Mouse (Mus musculus): Measurements from ENCODE around the gene Ism2.
"Not testable (repeated sequence)": the region's sequence is repeated elsewhere in the genome, so short reads cannot be mapped to it uniquely, and the experiment has no call there.

The Ism2 gene

GRCm38 (mm10) chr12:87284726-87285125 is 14.8 kb downstream of the Ism2 start:
- DNase-seq = no peak

DNA sequence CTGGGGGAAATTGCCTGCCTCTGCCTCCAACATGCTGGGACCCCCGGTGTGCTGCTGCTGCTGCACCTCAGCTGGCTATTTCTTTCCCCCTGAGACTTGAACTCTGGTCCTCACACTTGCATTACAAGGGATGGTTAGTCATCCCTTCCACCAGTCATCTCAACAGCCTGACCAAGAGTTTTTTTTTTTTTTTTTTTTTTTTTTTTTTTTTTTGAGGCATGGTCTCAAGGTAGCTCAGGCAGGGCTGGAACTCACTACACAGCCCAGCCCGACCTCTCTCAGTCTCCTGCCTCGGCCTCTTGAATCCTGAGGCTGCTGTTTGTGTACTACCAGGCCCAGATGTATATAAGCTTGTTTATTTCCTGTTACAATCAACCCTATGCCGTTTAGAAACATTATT is 15.2 kb downstream of the Ism2 start:
- no peak for DNase-seq

- DNase-seq = no peak
These were observed 15.8 kb downstream of the Ism2 start for GRCm38 (mm10) chr12:87283706-87284105.

DNA sequence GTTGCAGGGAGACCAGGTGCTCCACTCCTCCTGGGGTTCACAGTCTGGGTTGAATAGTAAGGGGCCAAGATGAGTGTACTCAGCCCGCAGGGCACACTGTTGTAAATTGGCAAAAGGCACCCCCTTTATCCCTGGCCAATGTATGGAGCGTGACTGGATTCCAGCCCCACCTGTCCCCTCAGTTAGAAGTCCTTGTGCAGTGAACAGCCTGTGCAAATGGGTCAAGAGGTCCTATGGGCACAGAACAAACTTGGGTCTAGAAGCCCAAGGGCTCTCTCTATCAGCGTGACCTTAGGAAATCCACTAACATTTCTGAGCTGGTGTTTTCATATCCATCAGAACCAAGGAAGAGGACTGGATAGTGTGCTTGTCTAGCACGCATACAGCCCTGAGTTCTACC is 16.8 kb downstream of the Ism2 start:
- no peak for DNase-seq

GRCm38 (mm10) chr12:87281766-87282165 is 17.7 kb downstream of the Ism2 start:
- DNase-seq = no peak

- DNase-seq = peak; percentile 21 to 44
These were observed 19.6 kb downstream of the Ism2 start for GRCm38 (mm10) chr12:87279879-87280278.

DNA sequence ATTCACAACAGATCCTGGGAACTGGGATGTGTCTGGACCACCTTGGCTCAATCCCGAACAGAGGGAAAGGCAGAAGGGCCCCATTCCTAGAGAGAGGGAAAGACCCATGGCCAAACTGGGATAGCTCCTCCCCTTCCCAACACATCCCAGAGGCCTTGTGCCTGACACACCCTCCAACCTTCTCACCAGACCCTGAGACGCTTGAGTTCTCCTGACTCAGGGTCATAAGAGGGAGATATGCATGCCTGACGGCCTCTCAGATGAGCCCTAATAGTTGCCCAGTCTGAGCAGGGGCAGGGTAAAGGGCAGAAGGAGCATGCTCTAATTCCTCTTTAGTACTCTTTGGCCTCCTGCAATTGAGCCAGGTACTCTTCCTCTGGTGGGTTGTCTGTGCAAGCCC is 20.2 kb downstream of the Ism2 start:
- DNase-seq = no peak

GRCm38 (mm10) chr12:87278118-87278730 is 21.3 kb downstream of the Ism2 start:
- peak; percentile 32 to 44 for DNase-seq

- DNase-seq = not testable (repeated sequence)
These were observed 22.3 kb downstream of the Ism2 start for GRCm38 (mm10) chr12:87277251-87277650.

GRCm38 (mm10) chr12:87274853-87275831 is 24.4 kb downstream of the Ism2 start:
- DNase-seq = no peak

DNA sequence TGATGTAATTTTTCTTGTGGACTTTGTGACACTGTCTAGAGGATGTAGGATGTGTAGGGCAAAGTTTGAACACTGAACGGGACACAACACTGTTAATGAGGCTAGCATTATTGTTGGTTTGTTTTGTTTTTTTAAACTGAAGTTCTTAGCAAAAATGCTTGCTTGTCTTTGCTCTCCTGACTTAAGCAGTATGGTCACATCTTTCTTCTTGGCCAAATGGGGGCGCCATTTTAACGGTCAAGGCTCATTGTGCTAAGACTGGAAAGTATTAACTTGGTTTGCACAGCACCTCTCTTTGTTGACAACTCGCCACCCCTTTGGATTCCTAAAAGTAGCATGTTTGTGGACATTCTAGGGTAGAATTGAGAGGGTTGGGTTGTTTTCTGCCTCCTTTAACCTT is 31.8 kb downstream of the Ism2 start:
- DNase-seq = peak; percentile 38 to 61

DNA sequence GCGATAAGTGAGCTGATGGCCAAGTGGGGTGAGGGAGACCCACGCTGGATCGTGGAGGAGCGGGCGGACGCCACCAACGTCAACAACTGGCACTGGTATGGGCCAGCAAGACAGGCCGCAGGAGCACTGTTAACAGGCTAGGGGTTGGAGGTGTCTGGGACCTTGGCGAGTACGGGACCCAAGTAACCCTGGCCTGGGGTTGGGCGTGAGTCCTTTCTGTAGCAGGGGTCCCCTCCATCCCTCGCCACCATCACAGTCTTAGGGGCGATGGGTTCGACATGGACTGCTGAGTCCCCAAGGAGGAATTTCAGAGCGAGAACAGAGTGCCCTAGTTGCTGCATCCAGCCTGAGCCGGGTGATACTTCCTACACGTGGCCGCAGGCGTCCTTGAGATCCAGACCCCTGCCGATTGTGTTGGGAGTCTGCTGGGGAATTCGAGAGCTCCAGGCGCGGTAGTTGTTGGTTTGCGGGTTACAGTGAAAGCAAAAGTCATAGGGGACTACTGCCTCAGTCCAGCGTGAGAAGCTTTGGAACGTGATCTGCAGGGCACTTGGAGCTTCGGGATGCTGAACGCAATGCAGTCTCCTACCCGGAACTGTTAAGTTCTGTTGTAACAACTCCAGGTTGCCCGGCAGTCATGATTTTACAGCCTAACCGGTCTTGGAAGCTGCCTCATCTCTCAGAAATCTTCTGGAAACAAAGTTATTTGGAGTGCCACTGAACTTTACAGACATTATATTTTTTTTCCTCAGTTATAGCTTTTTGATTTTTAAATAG is 32.5 kb downstream of the Ism2 start:
- peak; percentile 52 to 65 for DNase-seq

GRCm38 (mm10) chr12:87266108-87266826 is 33.2 kb downstream of the Ism2 start, which contains the start of the genes Vipas39 and Ahsa1:
Gene Vipas39, minus strand, starts transcription at chr12:87266256.
Gene Ahsa1, plus strand, starts transcription at chr12:87266479.
- DNase-seq = peak; percentile 82 to 92

DNA sequence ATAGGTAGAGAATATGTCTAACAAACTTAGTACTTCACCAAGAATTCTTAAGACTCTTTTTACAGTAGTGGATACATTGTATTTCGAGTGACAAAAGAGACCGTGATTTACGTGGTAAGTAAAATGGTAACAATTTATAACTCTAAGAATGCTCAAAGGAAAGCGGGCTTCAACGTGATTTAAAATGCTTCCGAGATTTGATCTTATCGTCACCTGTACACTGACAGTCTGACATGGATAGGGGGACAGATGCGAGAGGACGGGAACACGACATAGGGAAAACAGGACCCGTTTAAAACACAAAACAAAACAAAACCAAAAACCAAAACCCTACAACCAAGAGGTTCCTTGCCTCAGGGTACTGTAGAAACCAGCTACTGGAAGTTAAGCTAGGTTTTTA is 34.1 kb downstream of the Ism2 start:
- DNase-seq = no peak

DNA sequence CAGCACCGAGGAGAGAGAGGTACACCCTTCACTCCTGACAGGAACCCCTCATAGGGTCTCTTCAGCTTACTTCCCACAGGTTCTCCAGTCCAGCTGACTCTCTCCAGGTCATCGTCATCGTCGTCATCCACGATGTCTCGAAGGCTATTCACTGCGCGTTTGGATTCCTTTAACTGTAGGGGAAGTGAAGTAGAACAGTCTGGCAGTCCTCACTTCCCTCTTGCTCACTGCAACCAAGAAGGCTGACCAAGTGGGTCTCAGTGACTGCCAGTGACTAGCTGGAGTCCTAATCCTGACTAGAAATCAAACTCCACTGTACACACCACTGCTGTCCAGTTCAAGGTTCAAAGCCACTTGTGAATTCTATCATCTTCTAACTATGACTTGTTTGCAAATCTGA is 38.9 kb downstream of the Ism2 start:
- DNase-seq = no peak

GRCm38 (mm10) chr12:87256629-87257028 is 42.9 kb downstream of the Ism2 start:
- no peak for DNase-seq

- DNase-seq = no peak
These were observed 45.6 kb downstream of the Ism2 start for GRCm38 (mm10) chr12:87253878-87254277.

GRCm38 (mm10) chr12:87250161-87250560 is 49.3 kb downstream of the Ism2 start:
- DNase-seq = no peak

DNA sequence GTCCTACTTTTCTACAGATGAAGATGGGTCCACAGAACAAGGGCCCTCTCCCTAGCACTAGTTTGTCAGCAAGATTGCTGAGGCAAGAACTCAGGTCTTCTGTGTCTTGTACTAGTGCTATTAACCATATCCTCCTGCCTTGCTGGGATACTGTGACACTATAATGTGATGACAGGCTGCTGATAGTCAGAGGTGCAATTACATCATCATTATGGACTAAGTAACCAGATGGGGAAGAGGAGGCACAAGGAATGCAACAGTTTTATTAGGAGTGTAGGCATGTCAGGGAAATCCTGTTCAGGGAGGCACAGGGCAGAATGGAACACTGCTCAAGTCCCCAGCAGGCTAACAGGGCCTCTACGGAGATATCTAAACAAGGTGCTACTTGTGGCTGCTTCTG is 60.9 kb downstream of the Ism2 start, which contains the start of gene Noxred1:
TSS of gene Noxred1 (minus strand) at position 101 of the 400 bp plus-strand sequence.
- no peak for DNase-seq

DNA sequence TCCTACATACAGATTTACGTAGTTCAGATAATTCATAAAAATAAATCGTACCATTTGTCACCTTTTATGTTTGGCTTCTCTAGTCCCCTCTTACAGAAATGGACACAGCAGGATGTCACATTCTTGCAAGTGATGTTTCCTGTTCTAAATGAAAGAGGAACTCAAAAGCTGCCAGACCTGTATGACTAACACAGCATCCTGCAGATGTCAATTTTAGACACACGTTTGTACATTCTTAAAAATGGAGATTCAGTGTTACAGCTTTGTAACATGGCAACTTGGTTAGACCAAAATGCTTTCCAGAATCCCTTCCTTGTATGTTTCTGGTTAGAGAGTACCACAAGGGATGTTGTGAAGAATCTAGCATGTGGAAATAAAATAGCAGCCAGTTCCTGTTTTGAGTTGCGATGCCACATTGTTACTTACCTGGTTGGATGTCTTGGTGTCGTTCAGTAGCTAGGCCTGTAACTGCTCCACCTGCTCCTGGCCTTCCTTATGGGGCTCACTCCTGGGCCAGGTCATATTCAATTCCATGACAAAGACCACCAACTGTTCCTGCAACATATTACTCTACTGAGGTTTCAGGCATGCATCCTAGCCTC is 62.5 kb downstream of the Ism2 start:
- DNase-seq = no peak

DNA sequence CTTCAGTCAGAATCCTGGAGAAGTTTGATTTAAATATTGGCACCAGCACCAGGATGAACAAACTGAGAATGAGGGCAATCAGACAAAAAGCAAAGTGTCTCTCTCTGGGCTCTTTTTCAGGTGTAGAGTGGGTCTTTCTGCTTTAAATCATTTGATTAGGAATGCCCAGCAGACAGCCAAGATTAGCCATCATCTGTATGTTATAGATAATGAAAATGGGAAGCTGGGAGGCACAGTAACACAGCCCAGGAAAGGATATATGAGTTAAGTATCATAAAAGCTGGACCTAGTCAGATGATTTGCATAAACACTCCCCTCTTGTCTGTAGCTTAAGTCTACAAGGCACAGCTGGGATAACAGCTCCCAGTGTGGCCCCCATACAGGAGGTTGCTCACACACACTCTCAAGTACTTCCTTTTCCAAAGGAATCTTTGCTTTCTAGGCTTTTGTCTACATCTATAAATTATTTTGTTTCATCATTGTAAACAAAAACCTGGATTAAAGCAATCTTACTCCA is 69.1 kb downstream of the Ism2 start:
- no peak for DNase-seq

- no peak for DNase-seq
These were observed 69.9 kb downstream of the Ism2 start for GRCm38 (mm10) chr12:87229633-87230032.

All from kidney, postnatal 4 days (tissue).